Mouse (Mus musculus) bone marrow macrophage, adult 2 months (primary cell): ENCODE data around the gene Tex36.

ENCODE experiments used
- CTCF ChIP-seq: IDR thresholded peaks from 2 replicates; pipeline ENCODE4 v1.5.1; 2012; ENCODE audit warnings: low read depth, mild to moderate bottlenecking, low read length, moderate library complexity
- POLR2A ChIP-seq: IDR thresholded peaks from 2 replicates; pipeline ENCODE4 v1.6.1; 2012; ENCODE audit warnings: mild to moderate bottlenecking, low read depth, low read length, borderline replicate concordance

- TF ChIP-seq POLR2A (no peak), CTCF (no peak)
These were observed 30.5 kb upstream of the Tex36 start for GRCm38 (mm10) chr7:133632476-133632875.
